Mouse (Mus musculus) kidney, embryonic 16.5 days (tissue): Measurements from ENCODE around the gene Zfp385b. TPM values are rescaled to one million over a fixed set of nuclear protein-coding genes. Genes with fewer than 3 reads are reported as not detected.

ENCODE experiments used
- ATAC-seq: fragments of 200-750 bp; cut with Nextera tagmentation; 2 replicates; pipeline ENCODE4 v1.8.0; 2017; ENCODE audit warnings: moderate TSS enrichment; ENCODE audit not compliant: low FRiP score, low TSS enrichment
- H3K27ac ChIP-seq: fragments of 300-500 bp; sonication (generic); 2 replicates; pipeline ENCODE4 v1.5.1; 2014; ENCODE audit warnings: low read length
- H3K27me3 ChIP-seq: fragments of 300-500 bp; sonication (generic); 2 replicates; pipeline ENCODE4 v1.6.1; 2014; ENCODE audit warnings: low read length, control low read depth, mixed read lengths; ENCODE audit not compliant: insufficient read depth
- H3K36me3 ChIP-seq: fragments of 300-500 bp; sonication (generic); 2 replicates; pipeline ENCODE4 v1.6.1; 2014; ENCODE audit warnings: low read length, control low read depth, mixed read lengths; ENCODE audit not compliant: insufficient read depth
- H3K4me1 ChIP-seq: fragments of 300-500 bp; sonication (generic); 2 replicates; pipeline ENCODE4 v1.6.1; 2014; ENCODE audit warnings: low read length, control low read depth, mixed read lengths; ENCODE audit not compliant: insufficient read depth
- H3K4me2 ChIP-seq: fragments of 300-500 bp; sonication (generic); replicated peaks from 2 replicates; pipeline ENCODE4 v1.6.1; 2014; ENCODE audit warnings: low read depth, low read length
- H3K4me3 ChIP-seq: fragments of 300-500 bp; sonication (generic); 2 replicates; pipeline ENCODE4 v1.5.1; 2014; ENCODE audit warnings: mild to moderate bottlenecking, low read length
- H3K9ac ChIP-seq: fragments of 300-500 bp; sonication (generic); replicated peaks from 2 replicates; pipeline ENCODE4 v1.6.1; 2014; ENCODE audit warnings: low read length
- H3K9me3 ChIP-seq: fragments of 300-500 bp; sonication (generic); 2 replicates; pipeline ENCODE4 v1.6.1; 2016; ENCODE audit warnings: low read length, control low read depth
- WGBS: fragments of 180-500 bp; shearing (Covaris S2); extraction: QIAGEN DNeasy Blood & Tissue Kit; methylation state at CpG from one replicate; pipeline ENCODE4 v1.1.7; 2014; 5-methylcytosine and 5-hydroxymethylcytosine counted together
- polyA plus RNA-seq: library from polyadenylated mRNA; unstranded; fragments of >200 nt; fragmentation: Nextera tagmentation; extraction: Ambion mirVana; gene quantifications from 2 replicates; pipeline ENCODE4 v1.2.1, GENCODE M21; 2015

The Zfp385b gene
- polyA plus RNA-seq, 1 experiment from 2014 or later = 6.8 TPM

GRCm38 (mm10) chr2:77502458-77502857 is 317.0 kb downstream of the Zfp385b start:
- peaks cover 8% of the 10 kb centered on the region for H3K4me1 ChIP-seq
- no peak overlapping the region for H3K4me3 ChIP-seq
- no peaks in the 10 kb centered on the region for H3K36me3 ChIP-seq
- H3K9me3 ChIP-seq = no peaks in the 10 kb centered on the region
- ATAC-seq = no peak
- H3K9ac ChIP-seq = no peak overlapping the region
- H3K4me2 ChIP-seq = no peak overlapping the region
- H3K27me3 ChIP-seq = no peaks in the 10 kb centered on the region
- WGBS = 73% methylated on average over 8 of the region's 8 CpGs
- no peak overlapping the region for H3K27ac ChIP-seq

GRCm38 (mm10) chr2:77500480-77500879 is 319.0 kb downstream of the Zfp385b start:
- no peak for ATAC-seq
- H3K4me1 ChIP-seq = 0 out of 2 replicates have a peak, but pooled peaks cover 3% of the 10 kb centered on the region

GRCm38 (mm10) chr2:77498379-77498778 is 321.1 kb downstream of the Zfp385b start:
- Histone ChIP-seq H3K27ac (no peak overlapping the region), H3K9ac (no peak overlapping the region), H3K4me1 (0 out of 2 replicates have a peak, but pooled peaks cover 3% of the 10 kb centered on the region), H3K36me3 (no peaks in the 10 kb centered on the region), H3K9me3 (peaks cover 3% of the 10 kb centered on the region; the same call in 1 of the 2 replicates), H3K4me2 (no peak overlapping the region), H3K4me3 (no peak overlapping the region), H3K27me3 (no peaks in the 10 kb centered on the region)
- ATAC-seq = no peak
- 83% methylated on average over 4 of the region's 4 CpGs for WGBS

More at GRCm38 (mm10) chr2:77500480-77500879, 319.0 kb downstream of the Zfp385b start:
- H3K36me3 ChIP-seq = no peaks in the 10 kb centered on the region
- no peak overlapping the region for H3K27ac ChIP-seq
- 60% methylated on average over 6 of the region's 6 CpGs for WGBS
- H3K9ac ChIP-seq = no peak overlapping the region
- peaks cover 3% of the 10 kb centered on the region; the same call in 1 of the 2 replicates for H3K9me3 ChIP-seq
- H3K27me3 ChIP-seq = no peaks in the 10 kb centered on the region
- H3K4me2 ChIP-seq = no peak overlapping the region
- H3K4me3 ChIP-seq = no peak overlapping the region

GRCm38 (mm10) chr2:77497942-77498341 is 321.5 kb downstream of the Zfp385b start:
- no peak overlapping the region for H3K27ac ChIP-seq
- peaks cover 3% of the 10 kb centered on the region; the same call in 1 of the 2 replicates for H3K9me3 ChIP-seq
- WGBS = 95% methylated on average over 6 of the region's 6 CpGs
- no peak overlapping the region for H3K4me2 ChIP-seq
- no peaks in the 10 kb centered on the region for H3K36me3 ChIP-seq
- no peak overlapping the region for H3K9ac ChIP-seq
- 0 out of 2 replicates have a peak, but pooled peaks cover 3% of the 10 kb centered on the region for H3K4me1 ChIP-seq
- no peak overlapping the region for H3K4me3 ChIP-seq
- H3K27me3 ChIP-seq = no peaks in the 10 kb centered on the region
- no peak for ATAC-seq

GRCm38 (mm10) chr2:77496071-77496470 is 323.4 kb downstream of the Zfp385b start:
- 77% methylated on average over 7 of the region's 7 CpGs for WGBS
- Histone ChIP-seq H3K4me1 (0 out of 2 replicates have a peak, but pooled peaks cover 3% of the 10 kb centered on the region), H3K27me3 (no peaks in the 10 kb centered on the region), H3K4me2 (no peak overlapping the region), H3K36me3 (no peaks in the 10 kb centered on the region), H3K9ac (no peak overlapping the region), H3K27ac (no peak overlapping the region), H3K9me3 (peaks cover 3% of the 10 kb centered on the region; the same call in 1 of the 2 replicates), H3K4me3 (no peak overlapping the region)
- no peak for ATAC-seq

GRCm38 (mm10) chr2:77495344-77495743 is 324.1 kb downstream of the Zfp385b start:
- 67% methylated on average over 4 of the region's 4 CpGs for WGBS
- Histone ChIP-seq H3K4me1 (0 out of 2 replicates have a peak, but pooled peaks cover 3% of the 10 kb centered on the region), H3K4me3 (no peak overlapping the region), H3K9me3 (peaks cover 3% of the 10 kb centered on the region; the same call in 1 of the 2 replicates), H3K9ac (no peak overlapping the region), H3K27ac (no peak overlapping the region), H3K27me3 (no peaks in the 10 kb centered on the region), H3K4me2 (no peak overlapping the region), H3K36me3 (no peaks in the 10 kb centered on the region)
- peak; percentile 69; the same call in 1 of the 2 replicates for ATAC-seq

- peak; percentile 75 for ATAC-seq
- H3K9me3 ChIP-seq = peaks cover 3% of the 10 kb centered on the region; the same call in 1 of the 2 replicates
- no peaks in the 10 kb centered on the region for H3K27me3 ChIP-seq
- no peak overlapping the region for H3K9ac ChIP-seq
- 0 out of 2 replicates have a peak, but pooled peaks cover 3% of the 10 kb centered on the region for H3K4me1 ChIP-seq
- H3K4me3 ChIP-seq = no peak overlapping the region
- H3K36me3 ChIP-seq = no peaks in the 10 kb centered on the region
- no peak overlapping the region for H3K27ac ChIP-seq
- 83% methylated on average over 8 of the region's 8 CpGs for WGBS
- no peak overlapping the region for H3K4me2 ChIP-seq
These were observed 325.7 kb downstream of the Zfp385b start for GRCm38 (mm10) chr2:77493695-77494094.

GRCm38 (mm10) chr2:77487151-77487550 is 332.3 kb downstream of the Zfp385b start:
- Histone ChIP-seq H3K36me3 (no peaks in the 10 kb centered on the region), H3K9ac (no peak overlapping the region), H3K9me3 (no peaks in the 10 kb centered on the region), H3K4me3 (no peak overlapping the region), H3K27ac (no peak overlapping the region), H3K4me1 (no peaks in the 10 kb centered on the region), H3K27me3 (no peaks in the 10 kb centered on the region), H3K4me2 (no peak overlapping the region)
- ATAC-seq = no peak
- WGBS = 91% methylated on average over 8 of the region's 8 CpGs

GRCm38 (mm10) chr2:77481274-77481673 is 338.2 kb downstream of the Zfp385b start:
- no peak for ATAC-seq
- Histone ChIP-seq H3K4me3 (no peak overlapping the region), H3K9ac (no peak overlapping the region), H3K9me3 (no peaks in the 10 kb centered on the region), H3K36me3 (no peaks in the 10 kb centered on the region), H3K4me2 (no peak overlapping the region), H3K27ac (no peak overlapping the region), H3K27me3 (no peaks in the 10 kb centered on the region), H3K4me1 (peaks cover 3% of the 10 kb centered on the region; the same call in 1 of the 2 replicates)
- WGBS = 85% methylated on average over 10 of the region's 10 CpGs

- H3K9ac ChIP-seq = no peak overlapping the region
- H3K27ac ChIP-seq = no peak overlapping the region
- H3K4me2 ChIP-seq = no peak overlapping the region
- H3K27me3 ChIP-seq = no peaks in the 10 kb centered on the region
- no peak overlapping the region for H3K4me3 ChIP-seq
- ATAC-seq = no peak
- H3K36me3 ChIP-seq = no peaks in the 10 kb centered on the region
- peaks cover 6% of the 10 kb centered on the region for H3K9me3 ChIP-seq
- H3K4me1 ChIP-seq = peaks cover 3% of the 10 kb centered on the region; the same call in 1 of the 2 replicates
- 46% methylated on average over 10 of the region's 10 CpGs for WGBS
These were observed 341.9 kb downstream of the Zfp385b start for GRCm38 (mm10) chr2:77477536-77477935.
